Mouse (Mus musculus) hindbrain, embryonic 14.5 days (tissue): Measurements from ENCODE around the gene Zfp148. TPM values are rescaled to one million over a fixed set of nuclear protein-coding genes. Genes with fewer than 3 reads are reported as not detected.

Experiments used
- ATAC-seq: fragments of 200-750 bp; cut with Nextera tagmentation; 2 replicates; pipeline ENCODE4 v1.8.0; 2017; ENCODE audit warnings: moderate number of reproducible peaks, mild to moderate bottlenecking, moderate TSS enrichment, moderate library complexity; ENCODE audit not compliant: low FRiP score
- DNase-seq: peaks from one replicate; pipeline ENCODE4 v3.0.0-alpha.2; 2015; ENCODE audit warnings: low spot score
- H3K27ac ChIP-seq: fragments of 300-500 bp; sonication (generic); 2 replicates; pipeline ENCODE4 v1.5.1; 2014; ENCODE audit warnings: mild to moderate bottlenecking, moderate library complexity
- H3K27me3 ChIP-seq: fragments of 300-500 bp; sonication (generic); 2 replicates; pipeline ENCODE4 v1.6.1; 2014; ENCODE audit warnings: mild to moderate bottlenecking, low read length, mixed read lengths; ENCODE audit not compliant: control insufficient read depth, insufficient read depth
- H3K36me3 ChIP-seq: fragments of 300-500 bp; sonication (generic); replicated peaks from 2 replicates; pipeline ENCODE4 v1.6.1; 2014; ENCODE audit not compliant: control insufficient read depth, insufficient read depth
- H3K4me1 ChIP-seq: fragments of 300-500 bp; sonication (generic); replicated peaks from 2 replicates; pipeline ENCODE4 v1.6.1; 2014; ENCODE audit warnings: antibody characterized with exemption, low read length, mixed read lengths; ENCODE audit not compliant: control insufficient read depth, insufficient read depth
- H3K4me2 ChIP-seq: fragments of 300-500 bp; sonication (generic); replicated peaks from 2 replicates; pipeline ENCODE4 v1.6.1; 2014; ENCODE audit warnings: mild to moderate bottlenecking, moderate library complexity
- H3K4me3 ChIP-seq: fragments of 300-500 bp; sonication (generic); replicated peaks from 2 replicates; pipeline ENCODE4 v1.5.1; 2014; ENCODE audit warnings: mild to moderate bottlenecking, low read length
- H3K9ac ChIP-seq: fragments of 300-500 bp; sonication (generic); 2 replicates; pipeline ENCODE4 v1.6.1; 2014
- H3K9me3 ChIP-seq: fragments of 300-500 bp; sonication (generic); 2 replicates; pipeline ENCODE4 v1.6.1; 2016; ENCODE audit warnings: low read length; ENCODE audit not compliant: control insufficient read depth
- WGBS: fragments of 180-500 bp; shearing (Covaris S2); extraction: QIAGEN DNeasy Blood & Tissue Kit; methylation state at CpG from one replicate; pipeline ENCODE4 v1.1.7; 2014; 5-methylcytosine and 5-hydroxymethylcytosine counted together
- polyA plus RNA-seq: library from polyadenylated mRNA; unstranded; fragments of >200 nt; fragmentation: Nextera tagmentation; extraction: Ambion mirVana; gene quantifications from 2 replicates; pipeline ENCODE4 v1.2.1, GENCODE M21; 2014

Gene Zfp148
- polyA plus RNA-seq, 1 experiment from 2014 or later, result 42.1 TPM

DNA sequence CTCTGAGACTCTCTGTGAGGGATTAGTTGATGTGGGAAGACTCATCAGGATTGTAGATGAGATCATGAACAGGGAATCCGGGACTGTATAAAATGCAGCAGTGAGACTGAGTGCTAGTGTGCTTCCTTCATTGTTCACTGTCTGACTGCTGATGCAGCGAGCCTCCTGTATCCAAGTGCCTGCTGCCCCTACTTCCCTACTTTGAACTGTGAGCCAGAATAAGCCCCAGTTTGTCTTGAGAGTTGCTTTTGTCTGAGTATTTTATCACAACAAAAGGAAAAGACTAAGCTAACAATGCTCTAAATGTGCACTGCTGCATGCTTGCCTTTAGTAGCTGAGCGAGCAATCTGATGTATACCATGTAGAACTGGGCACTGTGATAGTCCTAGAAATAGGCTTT, 47.7 kb downstream of the Zfp148 start:
- Histone ChIP-seq H3K9ac (no peak overlapping the region), H3K4me1 (no peaks in the 10 kb centered on the region), H3K36me3 (peaks cover 39% of the 10 kb centered on the region), H3K27me3 (no peaks in the 10 kb centered on the region), H3K27ac (peak overlapping the region; percentile 20; the same call in 1 of the 2 replicates), H3K4me3 (no peak overlapping the region), H3K4me2 (no peak overlapping the region), H3K9me3 (no peaks in the 10 kb centered on the region)
- 35% methylated on average over 3 of the region's 3 CpGs for WGBS
- DNase-seq, result no peak
- no peak for ATAC-seq

DNA sequence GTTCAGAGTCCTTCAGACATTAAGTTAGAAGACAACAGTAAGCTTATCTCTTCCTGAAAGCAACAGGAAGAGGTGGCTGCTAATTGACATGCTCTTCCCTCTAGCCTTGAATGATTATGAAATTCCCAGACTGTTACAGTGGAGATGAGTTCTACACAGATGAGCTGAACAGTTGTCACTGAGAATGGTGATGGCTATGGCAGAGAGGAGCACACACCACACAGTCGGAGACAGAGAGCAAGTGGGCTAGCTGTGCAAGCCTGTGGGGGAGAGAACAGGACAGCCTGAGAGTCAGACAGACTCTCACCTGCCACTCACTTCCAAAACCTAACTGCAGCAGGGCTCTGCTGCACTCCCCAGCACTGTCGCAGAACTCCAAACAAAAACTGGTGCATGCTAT, 51.0 kb downstream of the Zfp148 start:
- Histone ChIP-seq H3K9me3 (no peaks in the 10 kb centered on the region), H3K9ac (no peak overlapping the region), H3K27me3 (no peaks in the 10 kb centered on the region), H3K27ac (no peak overlapping the region), H3K4me3 (no peak overlapping the region), H3K4me1 (no peaks in the 10 kb centered on the region), H3K36me3 (peaks cover 42% of the 10 kb centered on the region), H3K4me2 (no peak overlapping the region)
- no peak for DNase-seq
- no peak for ATAC-seq
- 91% methylated on average over 2 of the region's 2 CpGs for WGBS

DNA sequence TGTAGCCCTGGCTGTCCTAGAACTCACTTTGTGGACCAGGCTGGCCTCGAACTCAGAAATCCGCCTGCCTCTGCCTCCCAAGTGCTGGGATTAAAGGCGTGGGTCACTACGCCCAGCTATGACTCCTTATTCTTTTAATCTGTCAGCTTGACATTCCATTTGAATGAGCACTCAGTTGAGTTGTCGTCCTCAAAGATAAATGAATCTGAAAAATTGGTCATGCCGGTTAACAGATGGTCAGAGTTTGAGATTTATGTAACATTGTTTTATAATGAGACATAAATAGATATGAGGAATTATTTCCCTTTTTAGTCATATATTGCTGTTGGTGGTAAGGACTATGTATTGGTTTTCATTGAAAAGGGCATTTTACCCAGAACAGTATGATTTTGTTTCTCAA, 60.4 kb downstream of the Zfp148 start:
- no peak overlapping the region for H3K9ac ChIP-seq
- no peak overlapping the region for H3K4me3 ChIP-seq
- H3K9me3 ChIP-seq, result no peaks in the 10 kb centered on the region
- ATAC-seq (no peak), DNase-seq (no peak)
- WGBS, result 86% methylated on average over 6 of the region's 6 CpGs
- H3K4me1 ChIP-seq, result no peaks in the 10 kb centered on the region
- H3K36me3 ChIP-seq, result peaks cover 15% of the 10 kb centered on the region; the same call in 1 of the 2 replicates
- no peak overlapping the region for H3K4me2 ChIP-seq
- H3K27me3 ChIP-seq, result no peaks in the 10 kb centered on the region
- no peak overlapping the region for H3K27ac ChIP-seq

DNA sequence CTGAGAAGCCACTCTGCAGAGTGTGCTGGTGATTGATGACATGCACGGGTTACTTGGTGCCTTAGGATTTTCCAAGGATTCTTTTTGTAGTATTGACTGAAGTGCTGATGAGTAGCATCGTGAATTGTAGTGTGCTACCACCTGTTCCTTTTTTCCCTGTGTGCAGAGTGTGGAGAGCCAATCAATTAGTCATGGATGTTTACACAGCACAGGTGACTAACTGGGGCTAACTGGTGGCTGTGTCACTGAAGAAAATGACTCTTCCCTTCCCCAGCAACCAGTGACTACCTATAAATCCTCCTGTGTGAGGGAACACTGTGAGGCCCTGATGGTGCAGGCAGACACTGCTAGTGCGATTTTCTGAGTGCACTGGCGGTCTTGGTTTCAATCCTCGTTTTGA, 66.2 kb downstream of the Zfp148 start:
- no peak for ATAC-seq
- WGBS, result 62% methylated on average over 5 of the region's 5 CpGs
- DNase-seq, result no peak
- Histone ChIP-seq H3K4me2 (no peak overlapping the region), H3K36me3 (no peaks in the 10 kb centered on the region), H3K9me3 (no peaks in the 10 kb centered on the region), H3K4me3 (no peak overlapping the region), H3K4me1 (no peaks in the 10 kb centered on the region), H3K27me3 (no peaks in the 10 kb centered on the region), H3K27ac (no peak overlapping the region), H3K9ac (no peak overlapping the region)

DNA sequence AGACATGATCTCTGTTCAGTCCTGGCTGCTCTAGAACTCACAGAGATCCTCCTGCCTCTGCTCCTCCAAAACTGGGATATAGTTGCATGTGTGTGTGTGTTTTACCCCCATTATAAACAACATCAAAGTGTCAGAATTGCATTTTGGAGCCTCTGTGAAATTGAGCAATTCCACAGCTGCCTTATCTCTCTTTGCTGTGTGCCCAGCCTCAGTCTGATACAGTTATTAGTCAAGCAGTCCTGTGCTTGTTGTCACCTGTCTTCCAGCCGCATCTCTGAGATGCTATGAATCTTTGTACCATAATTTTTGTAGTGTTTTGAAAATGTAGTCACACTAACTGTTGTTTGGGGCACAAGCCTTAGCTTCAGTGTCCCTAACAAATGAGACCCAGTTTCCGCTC, 73.2 kb downstream of the Zfp148 start:
- Histone ChIP-seq H3K36me3 (peaks cover 6% of the 10 kb centered on the region; the same call in 1 of the 2 replicates), H3K27me3 (no peaks in the 10 kb centered on the region), H3K9ac (no peak overlapping the region), H3K4me3 (no peak overlapping the region), H3K4me2 (no peak overlapping the region), H3K4me1 (peaks cover 3% of the 10 kb centered on the region; the same call in 1 of the 2 replicates), H3K9me3 (no peaks in the 10 kb centered on the region), H3K27ac (no peak overlapping the region)
- ATAC-seq (no peak), DNase-seq (no peak)
- 85% methylated on average over 2 of the region's 2 CpGs for WGBS

DNA sequence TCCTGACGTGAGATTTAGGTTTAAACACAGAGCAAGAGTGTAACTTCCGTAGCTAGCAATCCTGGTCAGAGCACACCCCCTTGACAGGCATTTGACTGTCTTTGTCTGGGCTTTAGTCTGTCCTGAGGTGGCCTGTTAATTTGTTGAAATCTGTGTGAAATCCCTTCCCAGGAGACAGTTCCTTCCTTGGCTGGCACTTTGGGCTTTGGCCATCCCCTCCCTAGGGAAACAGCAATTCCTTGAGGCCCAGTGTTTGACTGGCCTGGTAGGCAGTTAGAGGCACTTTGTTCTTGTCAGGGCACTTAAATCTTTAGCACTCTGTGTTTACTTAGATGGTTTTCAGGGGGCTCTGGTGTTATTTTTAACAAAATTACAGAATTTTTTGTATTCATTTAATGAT, 73.7 kb downstream of the Zfp148 start:
- no peaks in the 10 kb centered on the region for H3K9me3 ChIP-seq
- ATAC-seq, result no peak
- H3K27ac ChIP-seq, result no peak overlapping the region
- peaks cover 3% of the 10 kb centered on the region; the same call in 1 of the 2 replicates for H3K4me1 ChIP-seq
- H3K4me2 ChIP-seq, result no peak overlapping the region
- DNase-seq, result no peak
- WGBS, result 78% methylated on average over 2 of the region's 2 CpGs
- peaks cover 6% of the 10 kb centered on the region; the same call in 1 of the 2 replicates for H3K36me3 ChIP-seq
- H3K27me3 ChIP-seq, result no peaks in the 10 kb centered on the region
- no peak overlapping the region for H3K4me3 ChIP-seq
- H3K9ac ChIP-seq, result no peak overlapping the region

DNA sequence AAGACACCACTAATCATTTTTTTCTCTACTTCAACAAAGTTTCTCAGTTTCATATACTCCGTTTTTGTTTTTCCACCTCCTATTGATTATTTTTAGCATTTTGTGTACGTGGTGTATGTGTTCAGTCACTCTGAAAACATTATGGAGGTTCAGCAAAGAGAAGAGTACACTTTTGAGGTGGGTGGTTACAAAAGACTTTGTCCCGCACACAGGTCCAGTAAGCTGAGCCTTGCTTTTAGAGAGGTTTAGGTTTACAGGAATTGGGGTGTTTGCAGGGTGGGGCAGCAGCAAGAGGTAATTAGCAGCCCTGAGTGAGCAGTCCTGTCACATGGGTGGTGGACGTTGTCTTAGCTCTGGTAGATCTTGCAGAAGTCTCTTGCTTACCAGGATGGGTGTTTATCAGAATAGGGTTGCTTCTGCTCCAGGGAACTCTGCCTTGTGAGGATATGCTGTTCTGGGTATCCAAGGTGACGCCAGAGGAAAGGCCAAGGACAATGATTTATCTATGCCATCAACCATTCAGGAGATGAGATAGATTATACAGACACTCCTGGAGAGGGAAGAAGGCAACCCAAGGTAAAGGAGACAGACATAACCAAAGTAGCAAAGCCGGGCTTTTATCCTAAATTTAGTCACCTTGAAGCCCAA, 74.8 kb downstream of the Zfp148 start:
- peaks cover 12% of the 10 kb centered on the region; the same call in 1 of the 2 replicates for H3K36me3 ChIP-seq

DNA sequence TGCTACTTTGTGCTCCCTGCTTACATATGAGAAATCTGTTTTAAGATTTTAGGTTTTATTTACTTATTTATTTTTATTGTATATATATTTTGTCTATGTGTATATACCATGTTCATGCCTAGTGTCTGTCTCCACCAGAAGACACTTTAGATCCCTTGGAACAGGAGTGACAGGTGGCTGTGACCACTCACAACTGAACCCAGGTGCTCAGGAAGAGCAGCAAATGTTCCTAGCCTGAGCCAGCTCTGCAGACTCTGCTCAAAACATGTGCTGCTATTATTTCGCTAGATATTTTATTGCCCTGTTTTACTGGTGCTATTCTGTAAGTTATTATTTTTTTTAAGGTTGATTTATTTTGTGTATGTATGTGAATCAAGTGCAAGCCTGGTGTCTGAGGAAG, 78.5 kb downstream of the Zfp148 start:
- WGBS, result 97% methylated on average over 1 of the region's 1 CpGs
- Histone ChIP-seq H3K9ac (no peak overlapping the region), H3K4me2 (no peak overlapping the region), H3K4me1 (peaks cover 3% of the 10 kb centered on the region; the same call in 1 of the 2 replicates), H3K9me3 (no peaks in the 10 kb centered on the region), H3K4me3 (no peak overlapping the region), H3K27me3 (no peaks in the 10 kb centered on the region), H3K27ac (no peak overlapping the region), H3K36me3 (peaks cover 12% of the 10 kb centered on the region; the same call in 1 of the 2 replicates)
- no peak for ATAC-seq
- no peak for DNase-seq

More for the DNA sequence above, 74.8 kb downstream of the Zfp148 start:
- Histone ChIP-seq H3K4me3 (no peak overlapping the region), H3K9me3 (no peaks in the 10 kb centered on the region), H3K27ac (no peak overlapping the region), H3K4me1 (peaks cover 3% of the 10 kb centered on the region; the same call in 1 of the 2 replicates), H3K9ac (no peak overlapping the region), H3K27me3 (no peaks in the 10 kb centered on the region), H3K4me2 (no peak overlapping the region)
- ATAC-seq (no peak), DNase-seq (no peak)
- WGBS, result 83% methylated on average over 6 of the region's 6 CpGs

DNA sequence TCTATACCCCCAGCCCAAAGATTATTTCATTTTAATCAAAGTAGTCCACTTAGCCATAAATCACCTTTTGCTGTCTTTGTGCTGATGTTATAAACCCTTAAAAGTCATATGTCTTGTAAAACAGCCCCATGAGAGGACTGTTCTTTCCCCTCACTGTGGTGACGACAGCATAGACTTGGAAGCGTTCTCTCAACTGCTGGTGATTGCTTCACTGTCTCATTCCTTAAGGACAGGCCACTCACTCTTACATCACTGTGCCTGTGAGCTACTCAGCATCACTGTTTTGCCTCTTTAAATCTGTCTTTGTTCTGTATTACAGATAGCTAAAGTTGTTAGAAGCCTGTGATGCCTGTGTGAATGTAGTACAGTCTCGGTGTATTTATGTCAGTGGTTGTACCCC, 80.8 kb downstream of the Zfp148 start:
- Histone ChIP-seq H3K4me1 (0 out of 2 replicates have a peak, but pooled peaks cover 5% of the 10 kb centered on the region), H3K36me3 (peaks cover 12% of the 10 kb centered on the region; the same call in 1 of the 2 replicates), H3K9me3 (no peaks in the 10 kb centered on the region), H3K9ac (no peak overlapping the region), H3K4me3 (no peak overlapping the region), H3K4me2 (no peak overlapping the region), H3K27me3 (no peaks in the 10 kb centered on the region), H3K27ac (no peak overlapping the region)
- DNase-seq (no peak), ATAC-seq (no peak)
- WGBS, result 77% methylated on average over 3 of the region's 3 CpGs
